Mouse (Mus musculus) G1E (cell line): ENCODE data around the gene Prss50. TPM values are rescaled to one million over a fixed set of nuclear protein-coding genes. Genes with fewer than 3 reads are reported as not detected.

Experiments used
- ATAC-seq: 2 replicates; pipeline ENCODE4 v1.8.0; 2016; ENCODE audit warnings: mild to moderate bottlenecking; ENCODE audit not compliant: insufficient number of reproducible peaks, poor library complexity, low FRiP score, severe bottlenecking; ENCODE audit errors: extremely low read depth
- DNase-seq: peaks from one replicate; pipeline ENCODE4 v3.0.0; 2012; ENCODE audit warnings: low spot score
- H3K27me3 ChIP-seq: 2 replicates; pipeline ENCODE4 v1.6.1; 2012; ENCODE audit warnings: mild to moderate bottlenecking, low read length, inconsistent platforms; ENCODE audit not compliant: insufficient read depth
- H3K36me3 ChIP-seq: replicated peaks from 2 replicates; pipeline ENCODE3; 2012; ENCODE audit warnings: mild to moderate bottlenecking, inconsistent platforms
- H3K4me1 ChIP-seq: 2 replicates; pipeline ENCODE4 v1.6.1; 2012; ENCODE audit warnings: low read depth, low read length, inconsistent platforms, mixed read lengths; ENCODE audit not compliant: insufficient read depth
- H3K4me3 ChIP-seq: 2 replicates; pipeline ENCODE4 v1.5.1; 2012; ENCODE audit warnings: low read depth, mild to moderate bottlenecking, inconsistent platforms, low read length, moderate library complexity, mixed read lengths
- H3K9me3 ChIP-seq: replicated peaks from 2 replicates; pipeline ENCODE4 v1.6.1; 2012; ENCODE audit warnings: inconsistent platforms
- CTCF ChIP-seq: IDR thresholded peaks from 2 replicates; pipeline ENCODE4 v1.5.1; 2012; ENCODE audit warnings: low read depth, low read length, inconsistent platforms, mixed read lengths
- GATA1 ChIP-seq: IDR thresholded peaks from 2 replicates; pipeline ENCODE4 v1.6.1; 2012; ENCODE audit warnings: borderline replicate concordance, low read length, inconsistent platforms, mixed read lengths
- GATA2 ChIP-seq: IDR thresholded peaks from 2 replicates; pipeline ENCODE4 v1.6.1; 2012; ENCODE audit warnings: low read depth, low read length, inconsistent platforms, borderline replicate concordance
- POLR2AphosphoS5 ChIP-seq: IDR thresholded peaks from 2 replicates; pipeline ENCODE4 v1.6.1; 2012; ENCODE audit warnings: low read depth, low read length, inconsistent platforms; ENCODE audit not compliant: insufficient replicate concordance
- TAL1 ChIP-seq: conservative IDR thresholded peaks from 2 replicates; pipeline ENCODE4 v1.6.1; 2012; ENCODE audit warnings: low read depth, low read length, inconsistent platforms, mixed read lengths
- polyA plus RNA-seq: library from polyadenylated mRNA; stranded (reverse); fragments of >175 nt; gene quantifications from 2 replicates; pipeline ENCODE4 v1.2.3, GENCODE M21; 2012
- total RNA-seq, 2 experiments: library from RNA; stranded (forward) in 1 of 2; stranded (reverse) in 1 of 2; fragments of 200-1000 nt in 1 of 2; fragments of >200 nt in 1 of 2; fragmentation: Nextera tagmentation in 1 of 2; gene quantifications; 2 replicates each; pipeline ENCODE4 v1.2.3; 2014 to 2017

Prss50 gene
- total and polyA plus RNA-seq, 3 experiments, result not detected

DNA sequence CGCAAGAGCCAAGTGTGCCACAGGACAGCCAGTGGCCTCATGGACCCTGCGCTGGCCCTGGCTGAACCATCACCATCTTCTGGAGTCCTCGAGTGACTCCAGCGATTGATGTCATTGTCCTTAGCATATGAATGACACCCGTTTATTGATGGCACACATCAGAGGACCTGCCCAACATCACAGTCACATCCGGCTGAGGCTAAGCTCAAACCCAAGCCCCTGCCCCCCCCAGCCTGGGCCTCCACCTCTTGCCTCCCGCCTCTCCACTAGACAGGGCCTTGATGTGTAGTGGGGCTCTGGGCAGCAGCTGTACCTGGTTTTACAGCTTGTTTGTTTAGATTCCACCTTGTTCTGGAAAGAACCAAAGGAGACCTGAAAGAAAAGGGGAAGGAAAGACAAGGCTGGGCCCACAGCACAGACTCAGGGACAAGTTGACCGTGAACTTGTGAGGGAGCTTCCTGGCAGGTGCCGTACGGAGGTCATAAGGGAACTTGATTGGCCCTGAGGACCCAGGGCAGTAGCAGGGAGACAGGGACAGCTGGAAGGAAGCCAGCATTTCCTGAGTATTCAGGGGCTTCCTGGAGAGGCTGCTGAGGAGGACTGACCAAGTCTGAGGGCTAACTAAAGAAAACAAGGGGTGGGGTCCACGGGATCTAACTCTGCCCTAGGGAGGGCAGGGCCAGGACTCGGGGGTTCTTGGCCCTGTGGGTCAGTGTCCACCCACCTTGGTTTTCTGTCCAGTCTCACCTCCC lies 33.5 kb downstream of the Prss50 start:
- Histone ChIP-seq H3K27me3 (peaks cover 7% of the 10 kb centered on the region), H3K4me1 (peaks cover 2% of the 10 kb centered on the region; the same call in 1 of the 2 replicates), H3K4me3 (no peak overlapping the region), H3K36me3 (no peaks in the 10 kb centered on the region), H3K9me3 (no peaks in the 10 kb centered on the region)
- DNase-seq (no peak), ATAC-seq (no peak)
- TF ChIP-seq GATA2, result no peak
- TF ChIP-seq TAL1, result no peak
- TF ChIP-seq CTCF, result no peak
- no peak for TF ChIP-seq GATA1
- no peak for TF ChIP-seq POLR2AphosphoS5

DNA sequence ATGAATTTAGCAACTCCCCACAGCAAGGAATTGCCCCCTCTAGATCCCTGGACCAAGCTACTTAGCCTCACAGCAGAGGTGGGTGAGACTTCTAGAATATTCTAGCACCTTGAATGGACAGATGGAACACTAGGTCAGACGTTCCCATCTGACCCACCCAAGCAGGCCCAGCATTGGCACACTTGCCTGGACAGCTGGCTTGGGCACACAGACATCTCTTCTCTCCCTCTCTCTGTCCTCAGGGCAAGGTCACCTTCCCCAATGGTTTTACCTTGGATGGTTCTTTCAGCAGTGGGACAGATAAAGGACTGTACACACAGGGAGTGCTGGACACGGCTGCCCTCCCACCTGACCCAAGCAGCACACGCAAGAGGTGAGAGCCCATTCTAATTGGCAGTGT lies 34.8 kb downstream of the Prss50 start:
- ATAC-seq (no peak), DNase-seq (no peak)
- Histone ChIP-seq H3K36me3 (no peaks in the 10 kb centered on the region), H3K9me3 (no peaks in the 10 kb centered on the region), H3K4me3 (no peak overlapping the region), H3K27me3 (peaks cover 5% of the 10 kb centered on the region; the same call in 1 of the 2 replicates), H3K4me1 (peaks cover 2% of the 10 kb centered on the region; the same call in 1 of the 2 replicates)
- TF ChIP-seq TAL1, result no peak
- TF ChIP-seq CTCF, result no peak
- TF ChIP-seq GATA1, result no peak
- TF ChIP-seq POLR2AphosphoS5, result no peak
- TF ChIP-seq GATA2, result no peak

DNA sequence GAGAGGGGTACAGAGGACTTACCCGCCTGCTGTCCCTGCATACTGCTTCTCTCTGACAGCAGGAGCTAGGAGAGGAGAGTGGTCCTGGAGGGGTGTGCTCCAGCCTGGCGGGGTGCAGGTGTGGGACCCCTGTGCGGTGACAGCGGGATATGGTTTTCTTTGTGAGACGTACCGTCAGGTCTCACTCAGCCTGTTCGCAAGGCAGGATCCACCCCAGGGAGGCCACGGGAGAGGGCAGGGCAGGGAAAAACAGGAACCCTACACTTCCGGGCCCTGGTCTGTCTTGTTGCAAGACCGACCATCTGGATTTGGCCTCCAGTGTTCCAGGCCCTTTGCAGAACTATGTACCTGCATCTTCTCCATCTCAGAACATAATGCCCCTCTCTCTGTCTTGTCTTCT lies 35.7 kb downstream of the Prss50 start:
- no peak overlapping the region for H3K4me3 ChIP-seq
- H3K4me1 ChIP-seq, result peaks cover 2% of the 10 kb centered on the region; the same call in 1 of the 2 replicates
- ATAC-seq, result no peak
- no peaks in the 10 kb centered on the region for H3K36me3 ChIP-seq
- H3K27me3 ChIP-seq, result peaks cover 8% of the 10 kb centered on the region; the same call in 1 of the 2 replicates
- DNase-seq, result no peak
- TF ChIP-seq TAL1 (no peak), POLR2AphosphoS5 (no peak), CTCF (no peak), GATA1 (no peak), GATA2 (no peak)
- no peaks in the 10 kb centered on the region for H3K9me3 ChIP-seq

DNA sequence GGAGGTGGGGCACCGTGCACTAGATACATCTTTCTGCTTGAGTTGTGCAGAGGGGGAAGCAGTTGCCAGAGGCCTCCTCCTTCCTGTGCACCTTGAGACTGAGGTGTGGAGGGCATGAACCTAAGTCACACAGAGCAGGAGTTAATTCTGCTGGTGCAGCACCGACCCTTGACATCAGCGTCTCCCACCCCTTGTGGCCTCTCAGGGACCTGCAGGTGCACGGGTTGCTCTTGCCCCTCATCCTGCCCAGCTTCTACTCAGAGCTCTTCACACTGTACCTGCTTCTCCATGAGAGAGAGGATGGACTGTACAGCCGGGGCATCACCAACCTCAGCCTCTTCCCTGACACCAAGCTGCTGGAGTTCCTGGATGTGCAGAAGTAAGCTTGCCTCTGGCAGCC lies 37.7 kb downstream of the Prss50 start:
- H3K4me3 ChIP-seq, result no peak overlapping the region
- no peaks in the 10 kb centered on the region for H3K36me3 ChIP-seq
- H3K9me3 ChIP-seq, result no peaks in the 10 kb centered on the region
- H3K27me3 ChIP-seq, result peaks cover 8% of the 10 kb centered on the region; the same call in 1 of the 2 replicates
- TF ChIP-seq TAL1 (no peak), GATA2 (no peak), POLR2AphosphoS5 (no peak), GATA1 (no peak), CTCF (no peak)
- H3K4me1 ChIP-seq, result no peaks in the 10 kb centered on the region
- ATAC-seq (no peak), DNase-seq (no peak)

DNA sequence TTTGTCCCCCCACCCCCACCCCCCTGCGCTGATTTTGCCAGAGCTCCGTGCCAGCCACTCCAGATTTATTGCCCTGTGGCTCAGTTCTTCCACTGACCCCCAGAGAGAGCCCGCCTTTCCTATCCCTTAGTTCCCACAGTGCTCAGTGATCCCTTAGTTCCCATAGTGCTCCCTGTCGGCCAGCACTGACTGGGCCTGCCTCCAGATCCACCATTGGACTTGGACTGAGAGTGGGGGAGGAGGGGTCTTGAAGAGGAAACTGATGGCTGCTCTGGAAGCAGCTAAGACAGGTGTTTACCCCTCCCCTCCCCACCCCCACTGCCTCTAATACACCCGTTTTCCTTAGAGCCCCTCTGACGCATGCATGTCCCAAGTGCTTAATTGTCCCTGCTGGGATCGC lies 38.2 kb downstream of the Prss50 start:
- Histone ChIP-seq H3K4me1 (no peaks in the 10 kb centered on the region), H3K27me3 (peaks cover 8% of the 10 kb centered on the region; the same call in 1 of the 2 replicates), H3K4me3 (no peak overlapping the region), H3K9me3 (no peaks in the 10 kb centered on the region), H3K36me3 (no peaks in the 10 kb centered on the region)
- ATAC-seq, result no peak
- DNase-seq, result no peak
- TF ChIP-seq CTCF (no peak), GATA1 (no peak), TAL1 (no peak), GATA2 (no peak), POLR2AphosphoS5 (no peak)

DNA sequence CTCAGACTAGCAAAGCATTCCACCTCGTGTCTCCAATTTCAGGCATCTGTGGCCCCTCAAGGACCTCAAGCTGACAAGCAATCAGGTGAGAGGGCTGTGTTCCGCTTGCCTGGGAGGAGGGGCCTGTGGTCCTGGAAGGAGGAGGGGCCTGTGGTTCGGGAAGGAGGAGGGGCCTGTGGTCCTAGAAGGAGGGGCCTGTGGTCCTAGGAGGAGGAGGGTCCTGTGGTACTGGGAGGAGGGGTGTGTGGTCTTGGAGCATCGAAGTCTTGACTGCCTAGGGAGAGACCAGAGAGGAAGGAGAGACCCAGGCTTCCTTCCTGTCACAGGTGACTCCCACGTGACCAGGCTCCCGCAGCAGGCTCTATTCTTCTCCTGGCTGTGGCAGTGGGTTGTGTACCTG lies 38.8 kb downstream of the Prss50 start:
- H3K4me3 ChIP-seq, result no peak overlapping the region
- no peaks in the 10 kb centered on the region for H3K4me1 ChIP-seq
- no peak for TF ChIP-seq GATA2
- ATAC-seq (no peak), DNase-seq (no peak)
- H3K36me3 ChIP-seq, result no peaks in the 10 kb centered on the region
- H3K9me3 ChIP-seq, result no peaks in the 10 kb centered on the region
- peaks cover 8% of the 10 kb centered on the region; the same call in 1 of the 2 replicates for H3K27me3 ChIP-seq
